Comparison of ENCODE assay signal across 13 mouse cellular contexts in the genomic region with DNA sequence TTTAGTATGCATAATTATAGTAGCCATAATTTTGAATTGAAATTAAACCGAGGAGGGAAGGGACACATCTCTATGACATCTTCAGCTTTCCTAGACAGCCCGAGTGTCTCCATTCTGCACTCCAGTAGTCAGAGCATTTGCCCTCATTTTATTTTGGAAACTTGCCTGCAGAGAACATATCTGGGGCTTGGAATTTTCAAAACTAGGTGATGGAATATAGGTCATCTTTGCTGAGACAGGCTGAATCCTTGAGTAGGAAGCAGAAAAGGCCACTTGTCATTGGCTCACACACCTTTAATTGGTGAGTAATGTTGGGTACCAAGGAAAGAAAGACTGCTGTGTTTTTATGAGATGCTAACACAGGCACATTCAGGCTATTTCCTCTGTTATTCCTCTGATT.
"Had no signal": no experiment of that assay in that cellular context is flagged by ENCODE, and none has a peak within 500 bp of the region (broad histone marks: within the 10 kb centered on the region; RNA-seq: fewer than 3 reads in every experiment).

No protein-coding gene starts in this region.

- DNase-seq: kidney, adult 9 months; kidney, postnatal 14 days; kidney, postnatal 4 days; layer of hippocampus, adult 9-11 months; layer of hippocampus, postnatal 36 days; liver, embryonic 13.5 days; lung, adult 2 months; lung, postnatal 14 days; lung, postnatal 4 days; midbrain, embryonic 14.5 days; right cerebral cortex, postnatal 25 days; spleen, adult 18-20 months; thymus, postnatal 25 days had no signal
